Mouse (Mus musculus) heart, postnatal 0 days (tissue): ENCODE data around the gene Asgr2. TPM values are rescaled to one million over a fixed set of nuclear protein-coding genes. Genes with fewer than 3 reads are reported as not detected.

Source experiments
- ATAC-seq: fragments of 200-750 bp; cut with Nextera tagmentation; 2 replicates; pipeline ENCODE4 v1.8.0; 2017; ENCODE audit warnings: low read depth, moderate number of reproducible peaks, moderate library complexity; ENCODE audit not compliant: insufficient read depth
- DNase-seq: peaks from one replicate; pipeline ENCODE4 v3.0.0-alpha.2; 2016; ENCODE audit warnings: low spot score
- H3K27ac ChIP-seq: fragments of 300-500 bp; sonication (generic); 2 replicates; pipeline ENCODE4 v1.5.1; 2014; ENCODE audit warnings: low read depth, mild to moderate bottlenecking
- H3K27me3 ChIP-seq: fragments of 300-500 bp; sonication (generic); 2 replicates; pipeline ENCODE4 v1.6.1; 2014; ENCODE audit warnings: low read length, mixed read lengths; ENCODE audit not compliant: control insufficient read depth, insufficient read depth
- H3K36me3 ChIP-seq: fragments of 300-500 bp; sonication (generic); replicated peaks from 2 replicates; pipeline ENCODE4 v1.6.1; 2014; ENCODE audit warnings: low read length, mixed read lengths; ENCODE audit not compliant: control insufficient read depth, insufficient read depth
- H3K4me1 ChIP-seq: fragments of 300-500 bp; sonication (generic); 2 replicates; pipeline ENCODE4 v1.6.1; 2014; ENCODE audit warnings: antibody characterized with exemption; ENCODE audit not compliant: control insufficient read depth, insufficient read depth
- H3K4me2 ChIP-seq: fragments of 300-500 bp; sonication (generic); 2 replicates; pipeline ENCODE4 v1.6.1; 2014; ENCODE audit warnings: low read depth, mild to moderate bottlenecking, low read length, moderate library complexity
- H3K4me3 ChIP-seq: fragments of 300-500 bp; sonication (generic); 2 replicates; pipeline ENCODE4 v1.5.1; 2014; ENCODE audit warnings: low read depth, low read length
- H3K9ac ChIP-seq: fragments of 300-500 bp; sonication (generic); replicated peaks from 2 replicates; pipeline ENCODE4 v1.6.1; 2014; ENCODE audit warnings: low read depth, low read length, mixed read lengths
- H3K9me3 ChIP-seq: fragments of 300-500 bp; sonication (generic); replicated peaks from 2 replicates; pipeline ENCODE4 v1.6.1; 2016; ENCODE audit warnings: low read length; ENCODE audit not compliant: control insufficient read depth
- CTCF ChIP-seq: IDR thresholded peaks from 2 replicates; pipeline ENCODE4 v1.5.1; 2016; ENCODE audit warnings: antibody characterized with exemption, control low read depth, low read depth
- EP300 ChIP-seq: IDR thresholded peaks from 2 replicates; pipeline ENCODE4 v1.6.1; 2016; ENCODE audit warnings: antibody characterized with exemption, low read depth
- whole genome bisulfite sequencing: fragments of 180-500 bp; shearing (Covaris S2); extraction: QIAGEN DNeasy Blood & Tissue Kit; methylation state at CpG from one replicate; pipeline ENCODE4 v1.1.7; 2014; 5-methylcytosine and 5-hydroxymethylcytosine counted together
- polyA plus RNA-seq: library from polyadenylated mRNA; unstranded; fragments of >200 nt; fragmentation: Nextera tagmentation; extraction: Ambion mirVana; gene quantifications from 2 replicates; pipeline ENCODE4 v1.2.1, GENCODE M21; 2015
- total RNA-seq: library from RNA; depleted of rRNA; stranded (reverse); fragments of >200 nt; gene quantifications from 2 replicates; pipeline ENCODE4 v1.2.3, GENCODE M21; 2014; ENCODE audit warnings: low replicate concordance

Gene Asgr2
- total and polyA plus RNA-seq, 2 experiments from 2014 or later, result not detected

GRCm38 (mm10) chr11:70097396-70097795, 5.0 kb downstream of the Asgr2 start:
- no peak for DNase-seq
- no peaks in the 10 kb centered on the region for H3K27me3 ChIP-seq
- H3K27ac ChIP-seq, result no peak overlapping the region
- no peak for TF ChIP-seq EP300
- TF ChIP-seq CTCF, result no peak
- H3K4me1 ChIP-seq, result no peaks in the 10 kb centered on the region
- H3K9me3 ChIP-seq, result no peaks in the 10 kb centered on the region
- no peak for ATAC-seq
- H3K36me3 ChIP-seq, result no peaks in the 10 kb centered on the region
- H3K9ac ChIP-seq, result no peak overlapping the region
- H3K4me2 ChIP-seq, result no peak overlapping the region
- WGBS, result 64% methylated on average over 11 of the region's 11 CpGs
- H3K4me3 ChIP-seq, result no peak overlapping the region

- H3K4me3 ChIP-seq, result no peak overlapping the region
- H3K4me2 ChIP-seq, result no peak overlapping the region
- no peak for DNase-seq
- TF ChIP-seq EP300, result no peak
- no peak for TF ChIP-seq CTCF
- H3K27me3 ChIP-seq, result no peaks in the 10 kb centered on the region
- no peaks in the 10 kb centered on the region for H3K4me1 ChIP-seq
- no peak overlapping the region for H3K27ac ChIP-seq
- H3K36me3 ChIP-seq, result no peaks in the 10 kb centered on the region
- H3K9ac ChIP-seq, result no peak overlapping the region
- ATAC-seq, result no peak
- H3K9me3 ChIP-seq, result no peaks in the 10 kb centered on the region
- WGBS, result 81% methylated on average over 2 of the region's 2 CpGs
These were observed 6.7 kb downstream of the Asgr2 start for GRCm38 (mm10) chr11:70099102-70099501.

- H3K36me3 ChIP-seq, result no peaks in the 10 kb centered on the region
- no peak overlapping the region for H3K9ac ChIP-seq
- no peak for ATAC-seq
- no peak overlapping the region for H3K4me2 ChIP-seq
- 63% methylated on average over 2 of the region's 2 CpGs for WGBS
- H3K27me3 ChIP-seq, result no peaks in the 10 kb centered on the region
- no peaks in the 10 kb centered on the region for H3K4me1 ChIP-seq
- DNase-seq, result no peak
- H3K4me3 ChIP-seq, result no peak overlapping the region
- H3K9me3 ChIP-seq, result no peaks in the 10 kb centered on the region
- H3K27ac ChIP-seq, result no peak overlapping the region
- TF ChIP-seq EP300 (no peak), CTCF (no peak)
These were observed 7.4 kb downstream of the Asgr2 start for GRCm38 (mm10) chr11:70099809-70100208.

DNA sequence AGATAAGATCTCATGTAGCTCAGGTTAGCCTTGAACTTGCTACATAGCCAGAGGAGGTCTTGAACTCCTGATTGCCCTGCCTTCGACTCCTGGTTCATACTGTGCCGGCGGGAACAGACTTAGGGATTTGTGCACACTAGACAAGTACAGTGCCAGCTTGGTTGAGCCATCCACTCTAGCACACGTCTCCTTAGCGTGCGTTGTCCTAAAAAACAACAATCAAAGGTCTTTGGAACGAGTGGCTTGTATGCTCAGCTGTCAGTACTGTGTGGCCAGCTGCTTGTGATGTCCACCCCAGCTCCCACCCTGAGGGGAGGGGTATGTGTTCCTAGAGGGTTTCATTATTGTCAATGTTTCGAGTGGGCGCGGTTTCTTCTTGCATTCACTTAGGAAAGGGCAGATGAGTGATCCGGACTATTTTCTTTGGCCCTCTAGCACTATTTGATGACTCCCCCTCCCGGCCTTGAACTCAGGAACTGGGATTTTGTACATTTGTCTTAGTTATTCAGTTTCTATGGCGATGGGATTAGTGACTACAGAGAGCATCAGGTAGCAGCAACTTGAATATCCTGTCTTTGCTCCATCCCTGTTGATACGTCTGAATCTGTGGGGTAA, 11.4 kb downstream of the Asgr2 start:
- no peak overlapping the region for H3K27ac ChIP-seq
- DNase-seq (no peak), ATAC-seq (no peak)
- no peaks in the 10 kb centered on the region for H3K9me3 ChIP-seq
- H3K27me3 ChIP-seq, result no peaks in the 10 kb centered on the region
- no peak overlapping the region for H3K4me2 ChIP-seq
- H3K9ac ChIP-seq, result no peak overlapping the region
- WGBS, result 73% methylated on average over 14 of the region's 14 CpGs
- no peaks in the 10 kb centered on the region for H3K36me3 ChIP-seq
- no peaks in the 10 kb centered on the region for H3K4me1 ChIP-seq
- no peak overlapping the region for H3K4me3 ChIP-seq
- no peak for TF ChIP-seq EP300
- no peak for TF ChIP-seq CTCF

DNA sequence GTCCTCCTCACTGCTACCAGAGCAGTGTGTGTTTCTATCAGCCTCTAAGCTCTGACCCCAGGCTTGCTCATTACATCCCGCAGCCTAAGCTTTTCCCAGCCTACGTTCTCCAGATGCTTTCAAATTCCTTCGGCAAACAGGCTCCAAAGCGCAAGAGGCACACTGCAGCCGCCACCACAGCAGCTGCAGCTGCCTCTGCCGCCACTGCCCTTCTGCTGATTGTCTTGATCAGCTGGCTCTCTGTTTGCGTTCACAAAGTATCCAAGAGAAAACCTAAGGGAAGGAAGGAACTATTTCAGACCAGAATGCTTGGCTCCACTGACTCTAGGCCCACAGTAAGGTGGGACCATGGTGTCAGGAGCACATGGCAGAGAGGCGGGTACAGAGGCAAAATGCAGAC, 14.6 kb downstream of the Asgr2 start:
- 55% methylated on average over 8 of the region's 8 CpGs for WGBS
- H3K36me3 ChIP-seq, result no peaks in the 10 kb centered on the region

GRCm38 (mm10) chr11:70110146-70110545, 17.7 kb downstream of the Asgr2 start:
- DNase-seq, result no peak

More for the DNA sequence above, 14.6 kb downstream of the Asgr2 start:
- DNase-seq, result no peak
- Histone ChIP-seq H3K9me3 (no peaks in the 10 kb centered on the region), H3K27ac (no peak overlapping the region), H3K4me3 (no peak overlapping the region), H3K27me3 (no peaks in the 10 kb centered on the region), H3K9ac (no peak overlapping the region), H3K4me1 (no peaks in the 10 kb centered on the region), H3K4me2 (no peak overlapping the region)
- TF ChIP-seq CTCF, result no peak
- no peak for TF ChIP-seq EP300
- no peak for ATAC-seq

More at GRCm38 (mm10) chr11:70110146-70110545, 17.7 kb downstream of the Asgr2 start:
- H3K4me2 ChIP-seq, result no peak overlapping the region
- no peaks in the 10 kb centered on the region for H3K9me3 ChIP-seq
- TF ChIP-seq EP300 (no peak), CTCF (peak; percentile 58)
- H3K9ac ChIP-seq, result no peak overlapping the region
- 63% methylated on average over 3 of the region's 3 CpGs for WGBS
- no peak overlapping the region for H3K4me3 ChIP-seq
- H3K4me1 ChIP-seq, result no peaks in the 10 kb centered on the region
- H3K27ac ChIP-seq, result no peak overlapping the region
- no peaks in the 10 kb centered on the region for H3K36me3 ChIP-seq
- no peaks in the 10 kb centered on the region for H3K27me3 ChIP-seq
- no peak for ATAC-seq
